Comparison of ENCODE assay signal across 23 mouse cellular contexts in the genomic region with DNA sequence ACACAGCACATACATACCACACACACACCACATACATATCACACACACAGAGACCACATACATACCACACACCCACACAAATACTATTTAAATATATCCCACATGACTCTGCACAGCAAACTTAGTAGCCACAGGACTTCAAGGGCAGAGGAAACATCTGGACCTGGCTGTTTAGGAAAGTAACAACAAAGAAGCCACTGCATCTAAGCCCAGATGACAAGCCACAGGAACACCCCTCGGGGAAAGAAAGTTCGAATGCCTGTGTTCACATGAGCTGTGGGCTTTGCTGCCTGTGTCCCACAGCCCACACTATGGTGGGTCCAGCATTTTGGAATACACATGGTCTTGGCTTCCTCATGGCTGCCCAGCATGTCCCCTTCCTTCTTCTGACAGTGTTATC. TPM values are rescaled to one million over a fixed set of nuclear protein-coding genes. Genes with fewer than 3 reads are reported as not detected.
DNase-seq lines count a peak whose midpoint lies in the region; ATAC-seq and TF ChIP-seq lines count a peak whose summit lies in the region.
"Had no signal": no experiment of that assay in that cellular context is flagged by ENCODE, and none has a peak within 500 bp of the region (broad histone marks: within the 10 kb centered on the region; RNA-seq: fewer than 3 reads in every experiment).

No protein-coding gene starts in this region.

- H3K36me3 ChIP-seq in forebrain, embryonic 11.5 days (ENCODE audit: control insufficient read depth, insufficient read depth, low read length) = no peaks in the 10 kb centered on the region
- no peaks in the 10 kb centered on the region for H3K36me3 ChIP-seq in forebrain, embryonic 16.5 days (ENCODE audit: control insufficient read depth, insufficient read depth)
- peaks cover 6% of the 10 kb centered on the region for H3K36me3 ChIP-seq in megakaryocyte, embryonic 14.5 days (replicated peaks; ENCODE audit: low read length)
- H3K36me3 ChIP-seq in stomach, postnatal 0 days (ENCODE audit: control insufficient read depth, insufficient read depth, low read length) = no peaks in the 10 kb centered on the region
- H3K36me3 ChIP-seq: embryonic facial prominence, embryonic 12.5 days; forebrain, embryonic 12.5 days had no signal

- no peak overlapping the region for H3K4me2 ChIP-seq in forebrain, embryonic 11.5 days (ENCODE audit: low read depth, low read length, severe bottlenecking)
- no peak overlapping the region for H3K4me2 ChIP-seq in forebrain, embryonic 16.5 days (ENCODE audit: low read length)
- no peak overlapping the region for H3K4me2 ChIP-seq in stomach, postnatal 0 days (replicated peaks; ENCODE audit: low read depth)
- H3K4me2 ChIP-seq: embryonic facial prominence, embryonic 12.5 days; forebrain, embryonic 12.5 days had no signal

- H3K9ac ChIP-seq in forebrain, embryonic 11.5 days (ENCODE audit: low read length) = no peak overlapping the region
- no peak overlapping the region for H3K9ac ChIP-seq in forebrain, embryonic 16.5 days (replicated peaks; ENCODE audit: low read depth, low read length)
- no peak overlapping the region for H3K9ac ChIP-seq in stomach, postnatal 0 days (ENCODE audit: low read length)
- H3K9ac ChIP-seq: embryonic facial prominence, embryonic 12.5 days; forebrain, embryonic 12.5 days; forebrain, postnatal 0 days had no signal

- H3K27me3 ChIP-seq in forebrain, embryonic 11.5 days (ENCODE audit: control insufficient read depth, insufficient read depth, low read length) = no peaks in the 10 kb centered on the region
- H3K27me3 ChIP-seq in forebrain, embryonic 16.5 days (replicated peaks; ENCODE audit: control insufficient read depth, insufficient read depth, low read length) = no peaks in the 10 kb centered on the region
- peaks cover 87% of the 10 kb centered on the region for H3K27me3 ChIP-seq in megakaryocyte, embryonic 14.5 days (replicated peaks)
- H3K27me3 ChIP-seq in stomach, postnatal 0 days (ENCODE audit: control insufficient read depth, insufficient read depth, low read length) = no peaks in the 10 kb centered on the region
- H3K27me3 ChIP-seq: embryonic facial prominence, embryonic 12.5 days; forebrain, embryonic 12.5 days had no signal

- no peak for TF ChIP-seq CTCF in stomach, postnatal 0 days (IDR thresholded peaks at IDR 0.05; ENCODE audit: low read depth)

- DNase-seq in forebrain, embryonic 11.5 days (ENCODE audit: low spot score) = peak; percentile 26
- peak; percentile 5 for DNase-seq in stomach, postnatal 0 days (ENCODE audit: low spot score)
- no peak for DNase-seq in T-cell, adult 2 months (ENCODE audit: low spot score)
- DNase-seq in gastrocnemius, postnatal 10 days = no peak
- DNase-seq: adrenal gland, adult 8-10 months; adrenal gland, postnatal 14 days; adrenal gland, postnatal 36 days; cerebellum, adult 11 months; cerebellum, adult 18-20 months; cerebellum, adult 8-10 months; cerebellum, adult 9-11 months; cerebellum, postnatal 14 days; cerebellum, postnatal 36 days; forebrain, postnatal 0 days had no signal

- no peak for TF ChIP-seq EP300 in stomach, postnatal 0 days (optimal IDR thresholded peaks at IDR 0.05)

- 90% methylated on average over 2 of the region's 2 CpGs for whole genome bisulfite sequencing in forebrain, embryonic 11.5 days
- WGBS in forebrain, embryonic 16.5 days = 91% methylated on average over 2 of the region's 2 CpGs
- WGBS in stomach, postnatal 0 days = 80% methylated on average over 2 of the region's 2 CpGs

- no peak overlapping the region for H3K27ac ChIP-seq in forebrain, embryonic 11.5 days (ENCODE audit: low read depth, low read length)
- H3K27ac ChIP-seq in forebrain, embryonic 16.5 days (ENCODE audit: low read length) = no peak overlapping the region
- no peak overlapping the region for H3K27ac ChIP-seq in stomach, postnatal 0 days (replicated peaks)
- H3K27ac ChIP-seq: embryonic facial prominence, embryonic 10.5 days; embryonic facial prominence, embryonic 12.5 days; forebrain, embryonic 12.5 days had no signal

- H3K4me3 ChIP-seq in forebrain, embryonic 11.5 days (ENCODE audit: low read depth, low read length) = no peak overlapping the region
- H3K4me3 ChIP-seq in forebrain, embryonic 16.5 days (replicated peaks; ENCODE audit: low read length) = no peak overlapping the region
- H3K4me3 ChIP-seq in megakaryocyte, embryonic 14.5 days (replicated peaks) = peak overlapping the region; percentile 69
- no peak overlapping the region for H3K4me3 ChIP-seq in stomach, postnatal 0 days (ENCODE audit: low read depth, low read length)
- H3K4me3 ChIP-seq: embryonic facial prominence, embryonic 10.5 days; embryonic facial prominence, embryonic 12.5 days; forebrain, embryonic 12.5 days had no signal

- H3K9me3 ChIP-seq in forebrain, embryonic 11.5 days (ENCODE audit: control insufficient read depth, low read length) = no peaks in the 10 kb centered on the region
- H3K9me3 ChIP-seq in forebrain, embryonic 16.5 days (ENCODE audit: control insufficient read depth, low read length) = no peaks in the 10 kb centered on the region
- peaks cover 37% of the 10 kb centered on the region for H3K9me3 ChIP-seq in megakaryocyte, embryonic 14.5 days
- H3K9me3 ChIP-seq in stomach, postnatal 0 days (ENCODE audit: control insufficient read depth, low read length) = no peaks in the 10 kb centered on the region
- H3K9me3 ChIP-seq: embryonic facial prominence, embryonic 10.5 days; embryonic facial prominence, embryonic 12.5 days; forebrain, embryonic 12.5 days had no signal

- no peak for ATAC-seq in forebrain, embryonic 11.5 days (replicated peaks; ENCODE audit: low FRiP score)
- no peak for ATAC-seq in forebrain, embryonic 16.5 days
- ATAC-seq in megakaryocyte, adult 5-6 weeks (ENCODE audit: poor library complexity, severe bottlenecking) = no peak
- peak; percentile 74 to 80 for ATAC-seq in hematopoietic stem cell, adult 5-6 weeks (replicated peaks in 1 of 2; ENCODE audit: insufficient read depth in 1 of 2, low FRiP score in 2 of 2, low TSS enrichment in 1 of 2, low read depth in 1 of 2, poor library complexity in 2 of 2, severe bottlenecking in 2 of 2)
- no peak for ATAC-seq in stomach, postnatal 0 days (ENCODE audit: low FRiP score, low TSS enrichment)
- ATAC-seq: activated CD4-positive, CD25-positive, alpha-beta regulatory T cell, adult 4 months; forebrain, embryonic 14.5 days; forebrain, postnatal 0 days had no signal

- no peaks in the 10 kb centered on the region for H3K4me1 ChIP-seq in forebrain, embryonic 11.5 days (replicated peaks; ENCODE audit: control insufficient read depth, insufficient read depth, low read length)
- no peaks in the 10 kb centered on the region for H3K4me1 ChIP-seq in forebrain, embryonic 16.5 days (replicated peaks; ENCODE audit: control insufficient read depth, insufficient read depth, low read length)
- peaks cover 56% of the 10 kb centered on the region for H3K4me1 ChIP-seq in megakaryocyte, embryonic 14.5 days
- H3K4me1 ChIP-seq in stomach, postnatal 0 days (replicated peaks; ENCODE audit: control insufficient read depth, insufficient read depth) = no peaks in the 10 kb centered on the region
- H3K4me1 ChIP-seq: forebrain, embryonic 12.5 days had no signal

RNA-seq across cellular contexts. Expression of a gene that starts 13.6 kb away (rescaled TPM):
- polyA plus RNA-seq in forebrain, embryonic 11.5 days (2014; fragmentation: Nextera tagmentation; extraction: Ambion mirVana) = 102 and 103 TPM in 2 replicates
- 76.9 and 83.7 TPM in 2 replicates for polyA plus RNA-seq in forebrain, embryonic 16.5 days (2015; fragmentation: Nextera tagmentation; extraction: Ambion mirVana)
- 25.6 and 34.0 TPM in 2 replicates for polyA plus RNA-seq in megakaryocyte, embryonic 14.5 days (2012; ENCODE audit: insufficient read depth, low replicate concordance)
- 25.2 and 26.9 TPM in 2 replicates for total RNA-seq in megakaryocyte, adult 5-6 weeks (2015)
- total RNA-seq in megakaryocyte, adult 5-6 weeks (2017) = 30.7 and 33.2 TPM in 2 replicates
- 46.3 and 85.8 TPM in 2 replicates for total RNA-seq in hematopoietic stem cell, adult 5-6 weeks (2017)
- 62.3 and 67.7 TPM in 2 replicates for polyA plus RNA-seq in stomach, postnatal 0 days (2015; fragmentation: Nextera tagmentation; extraction: Ambion mirVana)
- total RNA-seq in gastrocnemius, postnatal 10 days (2021) = 10 to 100 TPM; 20.6 to 21.3 TPM

Comparison
In these comparisons a context has a peak if more than half of its experiments do, and no peak if none do; other contexts are left out.
1. ATAC-seq: peak in hematopoietic stem cell, adult 5-6 weeks (2 of 2); none in forebrain, embryonic 11.5 days (single experiment), forebrain, embryonic 16.5 days (single experiment), megakaryocyte, adult 5-6 weeks (single experiment) and stomach, postnatal 0 days (single experiment).
2. DNase-seq: peak in forebrain, embryonic 11.5 days (single experiment) and stomach, postnatal 0 days (single experiment); none in T-cell, adult 2 months (single experiment) and gastrocnemius, postnatal 10 days (single experiment).